Mouse (Mus musculus) megakaryocyte, embryonic 14.5 days (primary cell): ENCODE results near the gene Smc3.

ENCODE experiments used
- FLI1 ChIP-seq: IDR thresholded peaks from 2 replicates; pipeline ENCODE4 v1.6.1; 2012; ENCODE audit warnings: low read length, inconsistent platforms, mixed read lengths
- GATA1 ChIP-seq: IDR thresholded peaks from 3 replicates; pipeline ENCODE4 v1.6.1; 2012; ENCODE audit warnings: mixed read lengths, low read length, inconsistent platforms, borderline replicate concordance

DNA sequence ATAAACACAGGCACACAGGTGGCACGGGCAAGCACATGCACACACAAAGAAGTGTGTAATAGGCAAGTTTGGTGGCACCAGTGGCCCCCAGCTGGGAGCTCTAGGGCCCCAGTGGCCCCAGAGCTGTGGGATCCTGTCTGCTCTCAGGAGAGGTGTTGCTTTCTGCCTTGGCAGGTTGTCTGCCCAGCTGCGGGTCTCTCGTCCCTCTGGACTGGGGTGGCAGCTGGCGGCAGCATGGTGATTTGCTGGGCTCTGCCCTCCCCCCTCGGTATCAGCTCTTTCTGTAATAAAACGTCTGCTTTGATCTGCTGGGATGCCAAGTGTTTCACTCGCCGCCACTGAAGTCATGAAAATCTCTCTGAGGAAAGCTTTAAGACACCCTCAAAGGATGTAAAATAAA, 66.5 kb downstream of the Smc3 start:
- no peak for TF ChIP-seq GATA1
- no peak for TF ChIP-seq FLI1
